Mouse (Mus musculus) heart, embryonic 16.5 days (tissue): ENCODE measurements around the gene Rpgrip1l. TPM values are rescaled to one million over a fixed set of nuclear protein-coding genes. Genes with fewer than 3 reads are reported as not detected.

Experiments used
- ATAC-seq: fragments of 200-750 bp; cut with Nextera tagmentation; replicated peaks from 2 replicates; pipeline ENCODE4 v1.8.0; 2017; ENCODE audit warnings: moderate number of reproducible peaks; ENCODE audit not compliant: insufficient read depth, low FRiP score; ENCODE audit errors: extremely low read depth
- H3K27ac ChIP-seq: fragments of 300-500 bp; sonication (generic); 2 replicates; pipeline ENCODE4 v1.5.1; 2014; ENCODE audit warnings: mild to moderate bottlenecking, low read length, control low read depth, moderate library complexity
- H3K27me3 ChIP-seq: fragments of 300-500 bp; sonication (generic); 2 replicates; pipeline ENCODE4 v1.6.1; 2014; ENCODE audit warnings: low read length, mixed read lengths; ENCODE audit not compliant: control insufficient read depth, insufficient read depth
- H3K36me3 ChIP-seq: fragments of 300-500 bp; sonication (generic); 2 replicates; pipeline ENCODE4 v1.6.1; 2014; ENCODE audit not compliant: control insufficient read depth, insufficient read depth
- H3K4me1 ChIP-seq: fragments of 300-500 bp; sonication (generic); 2 replicates; pipeline ENCODE4 v1.6.1; 2014; ENCODE audit warnings: low read length, mixed read lengths; ENCODE audit not compliant: control insufficient read depth, insufficient read depth
- H3K4me2 ChIP-seq: fragments of 300-500 bp; sonication (generic); 2 replicates; pipeline ENCODE4 v1.6.1; 2014; ENCODE audit warnings: low read depth, mild to moderate bottlenecking, control low read depth, low read length
- H3K4me3 ChIP-seq: fragments of 300-500 bp; sonication (generic); 2 replicates; pipeline ENCODE4 v1.5.1; 2014; ENCODE audit warnings: mild to moderate bottlenecking, control low read depth, low read length
- H3K9ac ChIP-seq: fragments of 300-500 bp; sonication (generic); 2 replicates; pipeline ENCODE4 v1.6.1; 2014; ENCODE audit warnings: low read length, control low read depth
- H3K9me3 ChIP-seq: fragments of 300-500 bp; sonication (generic); replicated peaks from 2 replicates; pipeline ENCODE4 v1.6.1; 2016; ENCODE audit warnings: low read length; ENCODE audit not compliant: control insufficient read depth
- WGBS: fragments of 180-500 bp; shearing (Covaris S2); extraction: QIAGEN DNeasy Blood & Tissue Kit; methylation state at CpG from one replicate; pipeline ENCODE4 v1.1.7; 2014; 5-methylcytosine and 5-hydroxymethylcytosine counted together
- polyA plus RNA-seq: library from polyadenylated mRNA; unstranded; fragments of >200 nt; fragmentation: Nextera tagmentation; extraction: Ambion mirVana; gene quantifications from 2 replicates; pipeline ENCODE4 v1.2.1, GENCODE M21; 2015

The Rpgrip1l gene
- polyA plus RNA-seq, 1 experiment from 2014 or later = 7.5 TPM

DNA sequence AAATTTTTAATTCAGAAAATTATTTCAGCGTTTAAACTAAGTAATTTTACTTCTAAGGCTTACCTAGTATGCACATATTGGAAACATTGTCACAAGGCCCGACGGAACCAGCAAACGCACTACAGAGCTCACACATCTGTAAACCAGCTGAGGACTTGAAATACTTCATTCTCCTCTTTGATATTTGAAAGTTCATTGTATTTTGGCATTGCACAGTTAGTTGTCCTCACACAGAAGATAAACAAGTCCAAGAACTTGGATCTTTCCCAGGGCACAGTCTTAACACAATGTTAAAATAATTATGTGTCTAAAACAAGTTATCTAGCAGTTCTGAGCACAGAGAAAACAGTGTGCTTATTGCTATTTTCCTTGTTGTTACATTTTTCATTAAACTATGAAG lies 22.5 kb downstream of the Rpgrip1l start:
- no peak overlapping the region for H3K4me3 ChIP-seq
- no peaks in the 10 kb centered on the region for H3K27me3 ChIP-seq
- ATAC-seq = no peak
- H3K4me1 ChIP-seq = peaks cover 10% of the 10 kb centered on the region
- H3K36me3 ChIP-seq = no peaks in the 10 kb centered on the region
- no peak overlapping the region for H3K9ac ChIP-seq
- 77% methylated on average over 4 of the region's 4 CpGs for WGBS
- no peak overlapping the region for H3K27ac ChIP-seq
- no peak overlapping the region for H3K4me2 ChIP-seq
- H3K9me3 ChIP-seq = no peaks in the 10 kb centered on the region

DNA sequence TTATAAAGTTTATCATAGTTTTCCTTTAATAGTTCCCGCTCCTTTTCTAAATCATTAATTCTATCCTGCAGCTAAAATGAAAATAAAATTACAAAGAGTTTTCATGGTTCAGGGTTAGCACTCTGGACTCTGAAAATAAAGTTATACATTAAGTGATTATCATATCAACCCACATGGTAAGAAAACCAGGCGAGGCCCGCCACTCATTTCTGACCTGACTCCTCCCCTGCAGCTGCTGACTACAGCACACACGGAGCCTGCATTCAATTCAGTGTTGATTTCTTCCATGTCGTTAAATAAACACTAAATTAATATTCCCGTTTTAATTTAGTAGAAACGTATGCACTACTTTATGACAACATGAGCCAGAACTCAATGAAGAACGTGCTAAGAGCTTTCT lies 26.8 kb downstream of the Rpgrip1l start:
- no peak for ATAC-seq
- Histone ChIP-seq H3K27ac (no peak overlapping the region), H3K9ac (no peak overlapping the region), H3K27me3 (no peaks in the 10 kb centered on the region), H3K36me3 (no peaks in the 10 kb centered on the region), H3K9me3 (no peaks in the 10 kb centered on the region), H3K4me2 (no peak overlapping the region), H3K4me1 (peaks cover 13% of the 10 kb centered on the region), H3K4me3 (no peak overlapping the region)
- 82% methylated on average over 8 of the region's 8 CpGs for WGBS

DNA sequence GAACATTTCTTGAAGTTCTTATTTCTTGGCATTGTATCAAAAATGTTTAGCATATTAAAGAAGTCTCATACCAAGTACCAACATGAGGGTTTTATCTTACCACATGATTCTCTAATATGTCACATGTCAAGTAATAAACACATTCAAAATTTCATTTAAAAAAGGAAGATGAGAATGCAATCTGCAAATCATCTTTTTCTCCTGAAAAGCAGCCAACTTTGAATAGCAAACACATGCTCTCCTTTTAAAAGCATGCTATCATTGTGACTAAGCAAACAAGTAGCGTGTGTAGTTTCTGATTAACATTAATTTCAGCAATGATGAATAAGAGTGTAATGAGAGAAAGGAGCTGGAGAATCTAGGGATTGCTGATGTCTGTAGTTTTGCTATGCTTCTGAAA lies 29.2 kb downstream of the Rpgrip1l start:
- Histone ChIP-seq H3K9ac (no peak overlapping the region), H3K9me3 (no peaks in the 10 kb centered on the region), H3K4me3 (no peak overlapping the region), H3K4me2 (no peak overlapping the region), H3K36me3 (no peaks in the 10 kb centered on the region), H3K27ac (no peak overlapping the region), H3K4me1 (peaks cover 12% of the 10 kb centered on the region), H3K27me3 (no peaks in the 10 kb centered on the region)
- 80% methylated on average over 1 of the region's 1 CpGs for WGBS
- no peak for ATAC-seq

DNA sequence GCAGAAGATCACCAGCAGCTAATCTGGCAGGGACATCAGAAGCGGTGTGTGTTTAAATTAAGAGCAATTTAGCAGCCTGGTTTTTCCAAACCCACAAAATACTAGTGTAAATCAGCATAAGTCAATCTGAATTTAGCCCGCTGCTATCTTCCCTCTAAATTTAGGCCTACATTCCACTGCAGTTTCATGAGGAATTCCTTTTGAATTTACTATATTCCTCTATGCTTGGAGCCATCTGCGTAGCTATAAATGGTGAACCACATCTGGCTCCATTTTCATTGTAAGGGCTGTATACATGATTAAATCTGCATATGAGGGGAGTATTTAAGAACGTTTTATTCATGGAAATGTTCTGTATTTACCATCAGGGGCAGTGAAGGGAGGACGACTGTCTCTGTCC lies 30.4 kb downstream of the Rpgrip1l start:
- no peak overlapping the region for H3K9ac ChIP-seq
- no peak overlapping the region for H3K27ac ChIP-seq
- no peak overlapping the region for H3K4me3 ChIP-seq
- 60% methylated on average over 5 of the region's 5 CpGs for WGBS
- H3K36me3 ChIP-seq = no peaks in the 10 kb centered on the region
- H3K4me2 ChIP-seq = no peak overlapping the region
- ATAC-seq = no peak
- H3K27me3 ChIP-seq = no peaks in the 10 kb centered on the region
- H3K4me1 ChIP-seq = peaks cover 6% of the 10 kb centered on the region
- no peaks in the 10 kb centered on the region for H3K9me3 ChIP-seq

DNA sequence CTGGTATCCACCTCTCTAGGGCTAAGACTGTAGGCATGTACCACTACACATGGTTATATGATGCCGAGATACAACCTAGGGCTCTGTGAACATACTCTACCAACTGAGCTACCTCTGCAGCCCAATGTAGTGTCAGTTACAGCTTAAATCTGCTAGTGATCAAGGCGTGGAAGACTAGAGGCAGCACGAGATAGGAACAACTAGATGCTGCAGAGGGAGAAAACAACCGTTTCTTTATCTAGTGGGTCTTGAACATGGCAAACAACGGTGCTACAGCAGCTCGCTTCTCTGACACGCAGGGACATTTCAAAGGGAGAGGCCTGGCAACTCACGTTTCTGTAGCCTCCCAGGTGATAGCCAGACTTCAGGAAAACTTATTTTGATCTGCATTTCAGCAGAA lies 31.5 kb downstream of the Rpgrip1l start:
- H3K36me3 ChIP-seq = no peaks in the 10 kb centered on the region
- 0 out of 2 replicates have a peak, but pooled peaks cover 3% of the 10 kb centered on the region for H3K4me1 ChIP-seq
- ATAC-seq = no peak
- no peak overlapping the region for H3K4me3 ChIP-seq
- H3K27ac ChIP-seq = no peak overlapping the region
- H3K27me3 ChIP-seq = no peaks in the 10 kb centered on the region
- no peak overlapping the region for H3K4me2 ChIP-seq
- H3K9ac ChIP-seq = no peak overlapping the region
- H3K9me3 ChIP-seq = peaks cover under 1% of the 10 kb centered on the region
- 74% methylated on average over 8 of the region's 8 CpGs for whole genome bisulfite sequencing

DNA sequence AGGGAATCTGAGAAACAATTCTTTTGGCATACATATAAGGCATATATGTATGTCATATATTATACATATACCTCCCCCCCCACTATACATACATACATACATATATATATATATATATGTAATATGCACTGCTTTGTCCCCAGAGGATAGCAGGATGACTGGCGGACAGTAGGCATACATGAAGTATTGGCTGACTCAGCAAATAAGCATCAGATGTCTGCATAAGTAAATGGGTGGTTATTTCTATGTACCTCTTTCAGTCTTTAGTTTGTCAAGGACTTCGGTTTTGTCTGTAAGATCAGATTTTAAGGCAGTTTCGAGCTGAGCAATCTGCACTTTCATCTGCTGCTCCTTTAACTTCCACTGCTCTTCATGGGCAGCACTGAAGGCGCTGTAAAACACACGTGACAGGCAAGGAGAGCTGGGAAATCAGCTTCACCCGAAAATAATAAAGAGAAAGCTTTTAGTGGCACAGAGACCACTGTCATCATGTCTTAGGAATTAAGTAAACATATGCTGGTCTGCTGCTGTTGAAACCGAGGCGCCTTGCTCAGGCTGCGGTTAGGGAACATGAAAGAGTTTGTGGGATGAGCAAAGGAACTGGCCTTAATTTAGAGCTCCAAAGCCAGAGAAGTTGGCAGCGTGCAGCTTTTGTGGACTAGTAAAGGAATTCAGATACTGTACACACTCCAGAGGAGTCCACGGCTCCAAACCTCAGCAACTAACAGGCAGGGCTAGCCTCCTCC lies 32.4 kb downstream of the Rpgrip1l start:
- Histone ChIP-seq H3K9me3 (peaks cover 5% of the 10 kb centered on the region), H3K27ac (no peak overlapping the region), H3K9ac (no peak overlapping the region), H3K4me1 (0 out of 2 replicates have a peak, but pooled peaks cover 3% of the 10 kb centered on the region), H3K4me2 (no peak overlapping the region), H3K36me3 (no peaks in the 10 kb centered on the region), H3K4me3 (no peak overlapping the region), H3K27me3 (no peaks in the 10 kb centered on the region)
- WGBS = 75% methylated on average over 11 of the region's 11 CpGs
- no peak for ATAC-seq

DNA sequence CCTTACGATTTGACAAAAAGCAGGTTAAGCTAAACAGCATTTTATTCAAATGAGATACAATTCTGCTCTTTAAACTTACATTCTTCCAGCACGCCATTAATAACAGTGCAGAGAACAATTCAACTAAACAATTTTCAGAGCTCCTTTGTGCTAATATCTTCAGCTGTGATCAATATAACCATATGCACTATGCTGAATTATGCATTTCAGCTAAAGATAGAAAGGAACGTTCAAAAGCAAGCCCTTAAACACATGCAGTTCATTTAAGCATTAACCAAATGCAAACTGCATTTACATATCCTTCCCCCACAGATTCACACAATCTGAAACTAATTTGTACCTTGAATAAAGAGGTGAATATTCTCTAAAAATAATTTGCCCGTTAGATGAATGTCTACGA lies 35.0 kb downstream of the Rpgrip1l start:
- Histone ChIP-seq H3K4me1 (0 out of 2 replicates have a peak, but pooled peaks cover 3% of the 10 kb centered on the region), H3K36me3 (peaks cover 6% of the 10 kb centered on the region; the same call in 1 of the 2 replicates), H3K4me3 (no peak overlapping the region), H3K9me3 (peaks cover 5% of the 10 kb centered on the region), H3K4me2 (no peak overlapping the region), H3K27me3 (no peaks in the 10 kb centered on the region), H3K9ac (no peak overlapping the region), H3K27ac (no peak overlapping the region)
- 88% methylated on average over 5 of the region's 5 CpGs for WGBS
- no peak for ATAC-seq

DNA sequence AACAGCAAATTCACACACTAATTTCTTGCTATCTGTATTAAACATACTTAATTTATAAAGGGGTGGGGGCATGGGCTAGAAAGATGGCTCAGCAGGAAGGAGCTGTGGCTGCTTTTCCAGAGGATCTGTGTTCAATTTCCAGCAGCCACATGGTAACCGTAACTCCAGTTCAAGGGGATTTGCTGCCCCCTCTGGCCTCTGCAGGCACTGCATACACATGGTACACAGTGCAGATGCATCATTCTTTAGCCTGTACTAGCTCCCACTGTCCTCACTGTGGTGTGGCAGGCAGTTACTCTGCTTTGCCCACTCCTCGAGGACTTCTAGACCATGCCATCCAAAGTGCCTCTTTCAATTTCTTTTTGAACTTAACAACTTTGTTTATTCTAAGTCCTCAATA lies 36.7 kb downstream of the Rpgrip1l start:
- Histone ChIP-seq H3K9ac (no peak overlapping the region), H3K27me3 (no peaks in the 10 kb centered on the region), H3K4me2 (no peak overlapping the region), H3K4me1 (no peaks in the 10 kb centered on the region), H3K36me3 (peaks cover 6% of the 10 kb centered on the region; the same call in 1 of the 2 replicates), H3K4me3 (no peak overlapping the region), H3K9me3 (peaks cover 5% of the 10 kb centered on the region), H3K27ac (no peak overlapping the region)
- ATAC-seq = no peak
- 91% methylated on average over 2 of the region's 2 CpGs for WGBS

DNA sequence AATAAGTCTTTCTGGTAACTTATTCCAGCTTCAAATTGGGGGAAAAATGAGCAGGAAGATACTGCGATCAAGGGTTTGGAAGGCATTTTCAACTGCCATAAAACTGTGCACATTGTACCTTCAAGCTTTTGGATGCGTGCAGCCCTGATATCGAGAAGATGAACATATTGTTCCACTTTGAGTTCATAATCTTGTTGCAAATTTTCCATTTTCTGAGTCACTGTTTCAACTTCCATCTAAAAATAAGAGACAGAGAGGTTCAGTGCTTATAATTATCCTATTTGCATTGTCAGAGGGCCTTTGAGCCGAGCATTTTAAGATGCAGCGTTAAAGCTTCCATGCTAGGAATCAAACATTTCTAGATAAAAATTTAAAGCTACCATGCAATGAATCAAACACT lies 39.6 kb downstream of the Rpgrip1l start:
- peaks cover 5% of the 10 kb centered on the region for H3K9me3 ChIP-seq
- H3K36me3 ChIP-seq = peaks cover 6% of the 10 kb centered on the region; the same call in 1 of the 2 replicates
- no peak overlapping the region for H3K4me2 ChIP-seq
- no peaks in the 10 kb centered on the region; the same call in 1 of the 2 replicates for H3K4me1 ChIP-seq
- H3K9ac ChIP-seq = no peak overlapping the region
- H3K27ac ChIP-seq = no peak overlapping the region
- ATAC-seq = no peak
- no peak overlapping the region for H3K4me3 ChIP-seq
- H3K27me3 ChIP-seq = no peaks in the 10 kb centered on the region
- WGBS = 90% methylated on average over 5 of the region's 5 CpGs
